In the genomic region with DNA sequence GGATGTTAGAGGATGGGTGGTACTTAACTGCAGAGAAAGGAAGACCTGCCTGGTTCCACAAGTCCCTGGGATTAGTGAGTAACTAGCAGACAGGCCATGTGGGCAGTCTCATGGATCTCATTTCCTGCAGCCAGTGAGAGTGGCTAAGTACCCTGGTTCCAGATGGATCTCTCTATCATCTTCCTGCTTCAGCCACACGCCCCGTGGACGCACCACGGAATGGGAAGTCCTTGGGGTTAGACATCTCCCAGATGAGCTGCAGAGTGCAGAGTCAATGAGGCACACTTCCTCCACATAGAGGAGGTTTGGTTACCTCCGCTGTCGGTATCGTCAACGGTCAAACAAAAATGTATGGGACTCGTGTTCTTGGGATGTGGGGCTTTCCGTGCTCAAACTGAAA, we compare ENCODE assay signal across 23 mouse cellular contexts. TPM values are rescaled to one million over a fixed set of nuclear protein-coding genes. Genes with fewer than 3 reads are reported as not detected.
A peak's percentile ranks its signal among the peaks of the same experiment; 100 is the strongest.
DNase-seq lines count a peak whose midpoint lies in the region; ATAC-seq and TF ChIP-seq lines count a peak whose summit lies in the region.
"Had no signal": no experiment of that assay in that cellular context is flagged by ENCODE, and none has a peak within 500 bp of the region (broad histone marks: within the 10 kb centered on the region; RNA-seq: fewer than 3 reads in every experiment).

No protein-coding gene starts in this region.

- no peaks in the 10 kb centered on the region for H3K27me3 ChIP-seq in kidney, embryonic 15.5 days
- no peaks in the 10 kb centered on the region for H3K27me3 ChIP-seq in E14TG2a.4 (ENCODE audit: insufficient read depth, low read length)
- H3K27me3 ChIP-seq in splenic B cell, adult 2 months (ENCODE audit: control insufficient read depth, insufficient read depth, low read length, poor library complexity, severe bottlenecking): no peaks in the 10 kb centered on the region; the same call in 1 of the 2 replicates
- H3K27me3 ChIP-seq: CH12.LX; heart, embryonic 15.5 days had no signal

- H3K27ac ChIP-seq in kidney, embryonic 15.5 days: no peak overlapping the region
- H3K27ac ChIP-seq: embryonic facial prominence, embryonic 10.5 days; forebrain, embryonic 10.5 days; forebrain, embryonic 15.5 days; heart, adult 2 months; heart, embryonic 15.5 days; hindbrain, embryonic 13.5 days; hindbrain, postnatal 0 days had no signal

- no peak for TF ChIP-seq CTCF in E14TG2a.4 (conservative IDR thresholded peaks at IDR 0.05; ENCODE audit: low read length)

- ATAC-seq in kidney, embryonic 15.5 days (replicated peaks; ENCODE audit: low FRiP score): peak; percentile 29; the same call in 1 of the 2 replicates
- ATAC-seq in granulocyte monocyte progenitor cell, adult 5-6 weeks (replicated peaks; ENCODE audit: poor library complexity, severe bottlenecking): peak; percentile 63
- ATAC-seq: forebrain, embryonic 15.5 days; hindbrain, postnatal 0 days had no signal

- H3K9ac ChIP-seq in kidney, embryonic 15.5 days: no peak overlapping the region
- H3K9ac ChIP-seq: forebrain, embryonic 15.5 days; heart, embryonic 15.5 days; hindbrain, embryonic 13.5 days had no signal

- 0 out of 2 replicates have a peak overlapping the region, but pooled peaks have one; percentile 7 for H3K4me2 ChIP-seq in kidney, embryonic 15.5 days
- H3K4me2 ChIP-seq: forebrain, embryonic 15.5 days; heart, embryonic 11.5 days; heart, embryonic 15.5 days; hindbrain, embryonic 13.5 days had no signal

- WGBS in kidney, embryonic 15.5 days: 24% methylated on average over 10 of the region's 10 CpGs

- peaks cover 36% of the 10 kb centered on the region for H3K4me1 ChIP-seq in kidney, embryonic 15.5 days
- H3K4me1 ChIP-seq in E14TG2a.4 (replicated peaks; ENCODE audit: low read depth, low read length): peaks cover 81% of the 10 kb centered on the region
- H3K4me1 ChIP-seq: forebrain, embryonic 15.5 days had no signal

- H3K36me3 ChIP-seq in kidney, embryonic 15.5 days: no peaks in the 10 kb centered on the region
- peaks cover 11% of the 10 kb centered on the region for H3K36me3 ChIP-seq in E14TG2a.4 (ENCODE audit: insufficient read depth, low read length)
- no peaks in the 10 kb centered on the region for H3K36me3 ChIP-seq in splenic B cell, adult 2 months (ENCODE audit: control insufficient read depth, insufficient read depth, low read length, poor library complexity, severe bottlenecking)
- H3K36me3 ChIP-seq: embryonic facial prominence, embryonic 10.5 days; forebrain, embryonic 10.5 days; forebrain, embryonic 15.5 days; G1E; heart, embryonic 15.5 days; hindbrain, embryonic 13.5 days had no signal

- DNase-seq in kidney, adult 11 months: no peak
- DNase-seq in splenic B cell, adult 2 months (ENCODE audit: low read depth, low spot score): peak; percentile 31
- no peak for DNase-seq in retina, embryonic 14.5 days (ENCODE audit: low spot score)
- no peak for DNase-seq in right cerebral cortex, postnatal 36 days (ENCODE audit: low spot score in 2 of 2)
- DNase-seq: adrenal gland, postnatal 14 days; cerebellum, adult 11-12 months; cerebellum, adult 9-10 months; cerebellum, postnatal 36 days; heart, adult 2 months; heart, postnatal 14 days had no signal

- no peak overlapping the region for H3K4me3 ChIP-seq in kidney, embryonic 15.5 days (replicated peaks)
- peak overlapping the region; percentile 72 for H3K4me3 ChIP-seq in E14TG2a.4 (replicated peaks; ENCODE audit: low read length)
- H3K4me3 ChIP-seq: embryonic facial prominence, embryonic 10.5 days; erythroblast, embryonic 14.5 days; forebrain, embryonic 10.5 days; forebrain, embryonic 15.5 days; heart, adult 2 months; heart, embryonic 15.5 days; hindbrain, embryonic 13.5 days had no signal

- H3K9me3 ChIP-seq in kidney, embryonic 15.5 days (replicated peaks): no peaks in the 10 kb centered on the region
- H3K9me3 ChIP-seq in E14TG2a.4 (ENCODE audit: low read length): no peaks in the 10 kb centered on the region
- H3K9me3 ChIP-seq: embryonic facial prominence, embryonic 10.5 days; forebrain, embryonic 10.5 days; forebrain, embryonic 15.5 days; G1E; heart, embryonic 15.5 days; hindbrain, embryonic 13.5 days had no signal

RNA-seq across cellular contexts. Expression of a gene that starts 15.1 kb away (rescaled TPM):
- 27.0 and 28.8 TPM in 2 replicates for polyA plus RNA-seq in kidney, embryonic 15.5 days (2015; fragmentation: Nextera tagmentation; extraction: Ambion mirVana)
- 31.9 and 38.7 TPM in 2 replicates for total RNA-seq in granulocyte monocyte progenitor cell, adult 5-6 weeks (2014; fragmentation: Nextera tagmentation)
- 18.2 and 26.1 TPM in 2 replicates for total RNA-seq in granulocyte monocyte progenitor cell, adult 5-6 weeks (2017)
- polyA plus RNA-seq: G1E had no signal

RNA-seq across cellular contexts. Expression of a gene that starts 42.2 kb away (rescaled TPM):
- polyA plus RNA-seq in kidney, embryonic 15.5 days (2015; fragmentation: Nextera tagmentation; extraction: Ambion mirVana): 22.8 and 22.9 TPM in 2 replicates
- total RNA-seq in granulocyte monocyte progenitor cell, adult 5-6 weeks (2014; fragmentation: Nextera tagmentation): 92.7 and 99.0 TPM in 2 replicates
- total RNA-seq in granulocyte monocyte progenitor cell, adult 5-6 weeks (2017): 29.6 and 41.6 TPM in 2 replicates
